Mouse (Mus musculus): ENCODE data around the gene Gm20388.
"Not testable (repeated sequence)": the region's sequence is repeated elsewhere in the genome, so short reads cannot be mapped to it uniquely, and the experiment has no call there.

The Gm20388 gene

DNA sequence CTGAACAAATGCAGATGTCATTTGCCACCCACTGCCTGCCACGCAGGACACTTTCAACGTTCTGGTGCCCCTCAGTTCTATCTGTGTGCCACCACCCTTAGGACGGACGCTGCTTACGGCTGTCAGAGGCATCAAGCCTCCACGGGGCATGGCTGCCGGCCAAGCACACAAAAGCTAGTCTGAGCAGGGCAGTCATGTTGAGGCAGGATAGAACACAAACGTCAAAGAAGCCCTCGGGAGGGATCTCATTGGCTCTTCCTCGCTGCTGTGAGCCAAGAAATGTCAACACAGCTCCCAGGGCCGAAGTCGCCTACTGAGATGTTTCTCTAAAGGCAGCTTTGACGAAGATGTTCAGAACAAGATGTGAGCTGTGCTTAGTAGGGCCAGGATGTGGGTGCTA, 867.1 kb downstream of the Gm20388 start:
- DNase-seq, result no peak

DNA sequence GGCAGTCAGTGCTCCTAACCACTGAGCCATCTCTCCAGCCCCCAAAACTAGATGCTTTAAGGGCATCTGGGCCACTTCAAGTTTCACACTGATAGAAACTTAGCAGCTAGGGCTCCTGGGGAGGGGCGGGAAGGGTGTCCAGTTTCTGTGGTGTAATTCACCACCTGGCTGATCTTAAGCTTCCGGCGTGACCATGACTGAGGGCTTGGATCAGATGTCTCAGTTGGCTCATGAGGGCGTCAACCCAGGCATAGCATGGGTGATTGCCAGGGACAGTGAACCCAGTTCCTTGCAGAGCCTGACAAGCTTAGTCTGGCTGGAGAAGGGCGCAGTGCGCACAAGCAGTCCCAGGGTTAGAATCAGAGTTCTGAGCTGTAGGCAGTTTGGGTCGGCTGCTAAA, 868.5 kb downstream of the Gm20388 start:
- no peak for DNase-seq

DNA sequence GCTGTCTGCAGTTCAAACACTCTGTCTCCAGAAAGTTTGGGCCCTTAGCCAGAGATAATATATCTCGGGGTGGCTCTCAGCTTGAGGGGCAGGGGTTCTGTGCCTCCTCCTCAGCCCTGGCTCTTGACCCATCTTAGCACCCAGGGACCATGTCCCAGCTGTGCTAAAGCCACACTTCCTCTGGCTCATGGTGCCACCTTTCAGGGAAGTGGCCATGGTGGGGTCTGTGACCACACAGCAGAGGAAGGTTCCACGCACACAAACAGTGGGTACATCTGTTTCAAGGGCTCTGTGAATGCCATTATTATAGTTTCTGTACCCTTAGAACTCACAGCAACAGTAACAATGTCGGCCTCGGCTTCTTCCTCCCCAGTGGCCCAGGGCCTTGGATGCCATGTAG, 873.1 kb downstream of the Gm20388 start:
- no peak for DNase-seq

DNA sequence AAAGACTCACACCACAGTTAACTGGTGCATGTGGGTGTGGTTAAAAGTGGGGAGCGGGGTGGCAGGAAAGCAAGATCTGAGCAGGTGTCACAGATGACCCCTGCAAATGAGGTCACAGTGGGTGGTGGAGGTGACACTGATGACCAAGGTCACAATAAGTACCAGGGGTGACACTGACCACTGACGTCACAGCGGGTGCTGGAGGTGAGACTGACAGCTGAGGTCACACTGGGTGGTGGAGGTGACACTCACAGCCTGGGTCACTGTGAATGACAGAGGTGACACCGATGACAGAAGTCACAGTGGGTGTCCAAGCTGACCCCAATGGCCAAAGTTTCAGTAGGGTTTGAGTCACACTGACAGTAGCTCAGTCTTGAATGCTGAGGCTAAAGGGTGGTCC, 876.1 kb downstream of the Gm20388 start:
- DNase-seq, result no peak

DNA sequence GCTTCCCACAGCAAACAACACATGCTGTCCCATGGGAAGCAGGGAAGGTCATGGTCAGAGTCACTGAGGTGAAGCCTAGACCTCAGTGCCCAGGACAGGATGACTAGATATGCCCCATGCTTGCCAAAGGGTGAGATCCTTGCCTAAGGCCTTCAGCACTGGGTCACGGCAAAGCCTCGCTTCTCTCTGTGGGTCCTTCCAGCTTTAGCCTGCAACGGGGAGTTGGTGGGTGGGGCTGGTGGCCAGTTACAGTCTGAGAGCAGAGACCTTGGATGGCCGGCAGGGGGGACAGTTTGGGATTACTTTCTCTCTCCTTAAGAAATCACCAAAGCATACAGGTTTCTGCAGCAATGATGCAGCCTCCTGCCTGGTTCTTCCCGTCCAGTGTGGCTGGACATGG, 877.0 kb downstream of the Gm20388 start:
- DNase-seq, result no peak

DNA sequence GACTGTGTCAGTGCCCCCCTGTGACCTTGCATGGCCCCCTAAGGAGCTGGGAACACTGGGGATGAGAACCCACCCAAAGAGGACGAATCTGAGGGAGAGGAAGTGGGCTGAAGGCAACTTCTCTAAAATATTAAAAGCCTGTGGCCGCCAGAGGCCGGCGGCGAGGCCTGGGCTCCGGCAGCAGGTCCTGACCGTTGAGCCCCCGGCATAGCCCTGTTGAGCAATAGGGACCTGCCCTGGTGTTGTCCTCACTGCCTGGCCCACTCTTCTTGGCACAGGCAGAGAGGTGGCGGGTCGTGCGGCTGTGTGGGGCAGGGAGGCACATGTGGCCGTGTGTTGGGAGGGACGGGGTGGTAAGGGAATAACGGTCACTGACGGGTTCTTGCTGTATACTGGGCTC, 882.1 kb downstream of the Gm20388 start:
- no peak for DNase-seq

DNA sequence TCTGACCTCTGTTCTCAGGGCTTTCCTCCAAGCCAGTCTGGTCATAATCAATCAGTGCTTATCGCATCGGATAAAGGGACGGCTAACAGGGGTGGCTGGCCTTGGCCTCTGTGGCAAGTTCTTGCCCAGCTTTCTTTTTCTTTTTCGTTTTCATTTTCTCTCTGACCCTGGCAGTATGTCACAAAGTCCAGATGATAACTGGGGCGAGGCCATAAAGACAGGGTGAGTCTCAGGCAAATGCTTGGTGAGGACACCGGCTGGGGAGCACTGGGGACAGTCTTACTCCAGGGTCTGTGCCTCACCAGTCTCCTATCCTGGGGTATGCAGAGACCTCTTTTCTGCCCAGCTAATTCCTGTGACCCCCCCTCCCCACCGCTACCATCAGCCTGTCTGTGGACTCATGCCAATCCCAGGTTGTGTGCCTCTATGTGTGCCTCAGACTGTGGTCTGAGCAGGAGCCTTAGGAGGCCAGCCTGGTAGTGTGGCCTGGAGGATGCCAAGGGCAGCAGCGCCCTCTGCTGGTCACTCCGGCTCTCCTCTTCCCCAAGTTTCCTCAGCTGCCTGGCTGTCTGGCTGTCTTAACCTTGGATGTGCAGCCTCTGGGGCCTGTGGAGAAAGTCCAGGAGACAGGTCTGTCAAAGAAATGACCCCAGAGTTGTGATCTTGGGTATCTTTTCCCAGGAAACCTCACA, 885.4 kb downstream of the Gm20388 start:
- peak; percentile 82 to 89 for DNase-seq

DNA sequence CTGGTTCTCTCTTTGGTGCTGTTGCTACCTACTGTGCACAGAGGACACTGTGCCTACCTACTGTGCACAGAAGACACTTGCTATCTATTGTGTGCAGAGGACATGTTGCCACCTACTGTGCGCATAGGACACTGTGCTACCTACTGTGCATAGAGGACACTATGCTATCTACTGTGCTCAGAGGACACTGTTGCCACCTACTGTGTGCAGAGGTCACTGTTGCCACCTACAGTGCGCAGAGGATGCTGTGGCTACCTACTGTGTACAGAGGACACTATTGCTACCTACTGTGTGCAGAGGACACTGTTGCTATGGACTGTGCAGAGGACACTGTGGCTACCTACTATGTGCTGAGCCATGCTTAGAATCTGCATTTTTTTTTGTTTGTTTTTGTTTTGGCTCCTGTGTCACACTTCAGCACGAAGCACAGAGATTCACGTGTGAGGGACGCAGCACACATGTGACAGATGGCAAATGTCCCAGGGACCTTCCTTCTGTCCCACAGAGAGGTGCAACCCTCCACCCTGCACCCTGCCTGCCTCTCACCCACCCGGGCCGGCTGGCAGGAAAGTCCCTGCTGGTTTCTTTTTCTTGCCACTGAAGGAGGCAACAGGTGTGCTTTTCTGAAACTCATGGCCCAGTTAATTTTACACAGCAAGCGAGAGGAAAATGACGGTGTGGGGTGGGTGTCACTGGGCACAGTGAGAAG, 886.5 kb downstream of the Gm20388 start:
- DNase-seq, result no peak

DNA sequence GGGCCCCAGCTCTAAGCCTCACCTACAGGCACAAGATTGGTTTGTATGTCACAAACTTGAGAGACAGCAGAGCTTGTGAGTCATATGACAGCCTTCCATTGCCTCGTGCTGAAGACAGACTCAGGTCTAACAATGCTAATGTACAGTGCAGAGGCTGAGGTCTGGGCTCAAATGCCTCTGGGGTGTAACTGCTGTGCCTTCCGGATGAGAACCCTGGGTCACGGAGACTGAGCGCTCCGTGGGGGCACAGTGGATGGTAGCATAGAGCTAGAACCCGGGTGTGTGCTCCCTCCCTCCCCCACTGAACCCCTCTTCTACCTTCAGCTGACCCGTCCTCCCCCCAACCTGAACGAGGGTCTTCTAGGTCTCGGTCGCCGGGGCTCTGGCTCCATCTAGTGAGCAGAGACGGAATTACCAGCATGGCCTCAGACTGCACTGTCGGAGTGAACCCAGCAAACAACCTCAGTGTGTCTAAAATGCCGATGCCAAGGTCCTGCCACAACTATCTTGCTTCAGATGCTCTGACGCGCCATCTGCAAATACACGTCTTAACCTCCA, 889.7 kb downstream of the Gm20388 start:
- peak; percentile 55 to 73 for DNase-seq

DNA sequence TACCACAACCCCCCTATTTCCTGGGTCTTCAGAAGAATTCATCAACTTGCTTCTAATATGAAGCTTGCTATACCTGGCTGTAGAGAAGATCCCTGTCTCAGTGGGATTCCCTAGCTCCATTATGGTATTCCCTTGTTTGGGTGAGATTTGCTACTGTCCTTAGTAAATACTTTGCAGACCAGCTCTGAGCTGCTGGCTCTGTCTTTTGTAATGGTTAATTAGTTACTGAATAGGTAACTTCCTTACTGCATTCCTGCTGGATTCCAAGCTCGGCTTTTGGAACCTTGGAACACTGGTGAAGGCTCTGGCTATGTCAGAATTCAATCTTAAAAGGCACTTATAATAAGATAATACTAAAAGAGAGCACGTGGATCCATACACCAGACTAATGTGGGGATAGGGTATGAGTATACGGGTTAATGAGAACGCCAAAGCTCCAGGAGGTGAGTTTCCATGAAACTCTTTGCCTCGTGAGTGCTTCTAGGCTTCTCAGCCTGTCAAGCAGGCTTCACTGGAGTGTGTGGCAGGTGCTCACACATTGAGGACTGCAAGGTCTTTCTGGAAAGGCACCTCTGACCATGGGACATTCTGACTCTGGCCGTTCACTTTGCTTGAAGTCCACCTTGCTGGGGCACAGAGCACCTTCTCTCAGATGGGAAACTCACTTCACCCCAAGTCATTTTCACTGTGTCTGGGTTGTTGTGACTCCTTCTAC, 893.2 kb downstream of the Gm20388 start:
- not testable (repeated sequence) for DNase-seq

DNA sequence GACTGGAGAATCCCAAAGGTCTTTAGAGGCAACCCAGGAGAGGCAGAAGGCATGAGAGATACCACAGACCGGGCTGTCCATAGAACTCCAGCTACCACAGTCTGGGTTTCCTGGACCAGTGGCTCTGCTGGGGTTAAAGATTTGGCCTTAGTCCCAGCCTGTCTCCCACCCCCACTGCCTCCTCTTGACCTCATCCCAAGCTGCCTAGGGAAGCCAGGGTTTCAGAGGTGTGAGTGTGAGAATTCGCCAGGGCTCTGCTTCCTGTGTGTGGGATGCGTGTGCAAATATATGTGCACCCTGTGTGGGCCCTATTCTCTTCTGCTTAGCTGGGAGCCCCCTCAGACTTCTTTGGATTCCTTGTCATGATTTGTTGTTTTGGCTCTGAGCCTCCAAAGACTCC, 894.1 kb downstream of the Gm20388 start:
- peak; percentile 45 to 75 for DNase-seq

DNA sequence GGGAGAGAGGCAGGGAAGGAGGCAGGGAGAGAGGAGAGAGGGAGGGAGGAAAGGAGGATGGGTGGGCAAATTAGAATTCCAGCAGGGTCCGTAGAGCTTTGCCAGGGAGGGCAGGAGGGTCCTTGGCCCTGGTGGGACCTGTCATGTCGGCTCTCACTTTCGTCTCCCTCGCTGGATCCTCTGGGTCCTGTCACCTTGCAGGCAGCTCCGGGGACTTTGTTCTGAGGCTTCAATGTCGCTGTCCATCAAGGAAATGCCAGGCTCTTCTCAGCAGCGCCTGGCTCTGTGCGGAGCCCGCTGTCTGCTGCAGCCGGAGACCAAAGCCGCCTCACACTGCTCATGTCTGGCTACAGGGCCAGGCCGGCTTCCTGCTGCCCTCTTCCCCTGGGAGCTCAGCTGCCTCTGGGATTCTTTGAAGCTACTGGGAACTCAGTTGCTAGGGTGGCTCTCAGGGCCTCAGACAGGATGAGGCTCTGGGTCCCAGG, 896.2 kb downstream of the Gm20388 start:
- DNase-seq, result peak; percentile 55 to 88

DNA sequence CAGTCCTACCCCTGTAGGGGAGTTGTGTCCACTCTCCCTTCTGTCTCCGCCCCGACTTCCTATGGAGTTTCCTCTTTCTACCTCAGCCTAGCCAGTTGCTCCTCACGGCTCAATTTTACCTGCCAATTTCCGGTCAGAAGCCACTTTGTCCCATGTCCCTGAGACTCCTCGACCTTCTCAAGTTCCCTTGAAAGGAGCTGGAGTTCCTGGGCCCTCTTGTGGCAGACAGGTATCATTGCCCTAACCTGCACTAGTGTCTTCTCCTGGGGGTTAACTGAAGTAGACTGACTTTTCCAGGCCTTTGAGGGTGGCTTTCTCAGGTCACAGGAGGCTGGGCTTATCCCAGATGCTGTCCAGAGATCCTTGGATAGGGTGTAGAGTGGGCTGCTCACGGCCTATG, 897.1 kb downstream of the Gm20388 start:
- peak in 1 of 2 experiments; percentile 51 for DNase-seq

DNA sequence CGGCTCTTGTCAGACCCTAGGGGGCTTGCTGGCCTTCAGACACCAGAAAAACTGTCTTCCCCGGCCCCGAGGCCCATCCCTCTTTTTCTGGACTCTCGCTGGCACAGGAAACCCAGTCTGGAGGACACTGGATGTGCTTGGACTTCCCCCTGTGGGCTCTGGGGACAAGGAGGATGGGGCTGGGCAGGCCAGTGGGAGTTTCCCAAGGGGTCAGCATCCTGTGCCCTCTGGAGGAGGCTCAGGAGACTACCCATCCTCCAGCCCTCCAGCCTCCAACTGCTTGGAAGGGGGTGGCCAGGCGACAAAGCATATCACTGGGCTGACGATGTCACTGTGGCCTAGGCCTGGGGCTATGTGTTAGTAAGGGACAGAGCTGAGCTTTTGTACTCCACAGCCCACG, 898.4 kb downstream of the Gm20388 start:
- DNase-seq, result peak; percentile 48 to 76

DNA sequence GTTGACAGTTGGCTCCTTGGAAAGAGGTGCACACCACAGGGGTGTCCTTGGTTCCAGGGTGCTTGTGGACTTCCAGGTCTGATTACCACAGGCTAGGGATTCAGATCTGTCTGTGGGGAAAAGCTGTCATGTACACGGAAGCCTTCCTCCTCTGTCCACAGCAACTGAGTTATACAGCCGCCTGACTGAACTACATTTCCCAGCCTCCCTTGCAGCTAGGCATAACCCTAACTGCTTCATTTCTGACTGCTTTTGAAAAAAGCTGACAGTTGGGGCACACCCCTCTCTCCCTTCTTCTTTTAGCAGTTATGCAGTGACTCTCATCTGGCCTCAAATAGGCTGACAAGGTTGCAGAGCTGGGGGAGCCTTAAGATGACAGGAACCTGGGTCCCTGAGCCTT, 901.3 kb downstream of the Gm20388 start:
- no peak for DNase-seq

DNA sequence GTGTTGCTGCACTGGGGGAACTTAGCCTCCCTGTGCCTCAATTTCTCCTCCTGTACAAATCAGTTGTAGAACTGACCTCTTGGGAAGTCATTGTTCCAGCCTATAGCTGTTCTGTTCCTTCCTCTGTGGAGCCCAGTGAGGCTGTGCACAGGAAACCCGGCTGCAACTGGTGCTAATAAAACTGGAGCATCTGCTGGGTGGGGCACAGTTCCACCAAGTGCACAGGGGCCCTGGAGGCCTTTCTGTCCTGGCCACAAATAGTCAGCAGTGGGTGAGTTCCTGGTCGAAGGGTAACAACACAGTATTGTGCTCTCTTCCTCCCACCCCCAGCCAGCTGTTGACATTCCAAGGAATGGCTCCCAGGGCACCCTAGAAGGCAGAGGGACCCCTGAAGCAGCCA, 902.4 kb downstream of the Gm20388 start:
- peak in 1 of 2 experiments; percentile 53 for DNase-seq

DNA sequence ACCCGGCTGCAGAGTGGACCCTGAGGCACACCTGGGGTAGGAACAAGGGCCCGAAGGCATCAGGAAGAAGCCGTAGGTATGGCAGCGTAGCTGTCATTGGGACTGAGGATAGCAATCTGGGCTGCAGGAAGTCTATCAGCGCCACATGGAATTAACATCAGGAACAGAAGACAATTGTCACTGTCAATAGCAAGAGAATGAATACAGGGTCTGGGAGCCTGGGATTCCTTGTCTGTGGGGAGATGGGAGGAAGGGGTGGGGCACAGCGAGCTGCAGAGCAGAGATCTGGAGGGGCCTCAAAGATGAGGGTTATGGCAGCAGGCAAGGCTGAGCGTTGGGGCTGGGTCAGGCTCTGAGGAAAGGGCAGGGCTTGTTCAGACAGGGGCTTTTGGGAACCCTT, 903.2 kb downstream of the Gm20388 start:
- no peak for DNase-seq

DNA sequence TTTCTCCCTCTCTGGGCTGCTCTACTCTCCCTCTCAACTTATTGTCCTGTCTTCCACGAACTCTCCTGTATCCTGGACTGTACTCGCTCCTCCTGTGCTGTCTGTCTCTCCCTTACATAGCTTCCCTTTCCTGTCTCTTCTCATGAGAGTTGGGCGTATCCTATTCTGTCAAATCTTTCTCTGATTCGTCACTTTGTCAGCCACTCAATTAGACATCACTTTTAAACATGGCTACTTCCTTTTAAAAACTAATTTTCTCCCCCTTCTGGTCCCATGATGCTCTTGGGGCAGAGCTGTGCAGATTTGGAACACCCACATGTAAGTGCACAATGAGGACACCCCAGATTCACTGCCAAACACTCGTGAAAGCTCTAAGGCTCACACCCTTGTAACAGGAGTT, 905.7 kb downstream of the Gm20388 start:
- no peak for DNase-seq

DNA sequence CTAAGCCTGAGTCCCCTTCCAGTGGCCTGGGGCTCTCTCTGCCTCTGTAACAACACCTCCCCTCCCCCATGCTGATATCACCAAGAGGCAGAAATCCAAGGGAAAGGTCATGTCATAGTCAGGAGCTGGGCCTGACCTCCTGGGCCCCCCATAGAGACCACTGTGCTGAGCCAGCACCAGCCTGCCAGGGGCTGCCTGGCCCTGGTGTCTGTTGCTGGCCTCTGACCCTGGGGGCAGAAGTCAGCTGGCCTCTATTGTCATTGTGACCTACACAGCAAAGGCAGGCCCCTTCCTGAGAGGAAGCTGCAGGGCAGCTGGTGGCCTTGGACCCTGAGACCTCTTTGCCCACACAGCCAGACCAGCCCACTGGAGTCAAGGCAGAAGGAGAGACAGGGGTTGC, 909.3 kb downstream of the Gm20388 start:
- DNase-seq, result no peak

DNA sequence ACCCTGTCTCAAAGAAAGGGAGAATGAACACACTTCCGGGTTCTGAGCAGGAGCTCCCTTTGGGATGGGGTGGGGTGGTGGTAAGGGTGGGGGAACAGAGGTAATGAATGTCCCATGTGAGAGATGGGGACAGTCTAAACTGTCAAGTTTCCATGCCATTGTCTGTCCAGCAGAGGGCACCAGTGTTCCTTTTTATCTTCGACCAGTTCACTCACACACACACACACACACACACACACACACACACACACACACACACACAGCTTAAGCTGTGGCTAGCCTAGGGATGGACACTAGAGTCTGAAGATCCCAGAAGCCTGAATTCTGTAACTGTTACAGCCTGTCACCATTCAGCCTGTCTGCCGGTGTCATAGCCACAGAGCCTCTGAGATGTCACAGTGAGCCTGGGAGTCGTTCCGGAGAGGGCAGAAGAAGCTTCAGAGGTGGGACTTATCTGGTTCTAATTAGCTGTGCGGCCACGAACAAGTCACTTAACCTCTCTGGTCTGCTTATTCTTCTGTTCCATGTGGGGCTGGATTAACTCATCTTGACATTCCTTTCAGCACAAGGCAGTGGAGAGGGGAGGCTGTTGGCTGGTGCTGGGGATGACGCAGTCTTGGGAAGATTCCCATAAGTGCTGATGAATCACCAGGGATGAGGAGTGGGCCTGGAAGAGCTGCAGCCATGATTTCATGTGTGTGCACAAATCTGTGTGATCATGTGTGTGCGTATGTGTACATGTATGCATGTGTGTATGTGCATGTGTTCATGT, 910.9 kb downstream of the Gm20388 start:
- peak; percentile 60 to 79 for DNase-seq

DNA sequence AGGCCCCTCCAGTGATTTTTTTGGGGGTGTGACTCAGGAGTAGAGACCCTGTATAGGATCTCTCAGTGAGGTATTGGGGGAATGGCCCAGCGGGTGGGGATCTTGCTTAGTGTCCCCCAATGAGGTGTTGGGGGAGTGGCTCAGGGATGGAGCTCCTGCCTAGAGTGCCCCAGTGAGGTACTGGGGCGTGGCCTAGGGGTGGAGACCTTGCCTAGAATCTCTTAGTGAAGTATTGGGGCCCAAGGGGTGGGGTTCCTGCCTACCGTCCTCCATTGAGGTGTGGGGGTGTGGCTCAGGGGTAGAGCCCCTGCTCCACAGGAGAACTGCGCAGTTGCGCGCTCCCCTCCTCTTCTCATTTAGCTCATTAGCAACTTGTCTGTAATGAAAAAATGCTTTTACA, 912.7 kb downstream of the Gm20388 start:
- DNase-seq, result no peak

DNA sequence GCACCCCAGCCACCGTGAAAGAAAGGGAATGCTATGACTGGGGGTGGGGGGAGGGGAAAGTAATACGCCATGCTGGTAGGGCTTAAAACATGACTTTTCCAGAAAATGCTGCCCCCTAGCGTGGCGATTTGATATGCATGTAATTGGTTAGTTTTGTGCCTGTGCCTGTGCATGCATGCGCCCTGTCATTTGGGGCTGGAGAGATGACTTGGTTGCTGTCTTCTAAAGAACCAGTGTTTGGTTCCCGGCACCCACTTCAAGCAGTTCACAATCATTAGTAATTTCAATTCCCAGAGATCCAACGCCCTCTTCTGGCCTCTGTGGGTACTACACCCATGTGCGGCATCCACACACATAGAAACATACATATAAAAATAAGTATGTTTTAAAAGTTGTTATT, 913.2 kb downstream of the Gm20388 start:
- DNase-seq, result no peak

DNA sequence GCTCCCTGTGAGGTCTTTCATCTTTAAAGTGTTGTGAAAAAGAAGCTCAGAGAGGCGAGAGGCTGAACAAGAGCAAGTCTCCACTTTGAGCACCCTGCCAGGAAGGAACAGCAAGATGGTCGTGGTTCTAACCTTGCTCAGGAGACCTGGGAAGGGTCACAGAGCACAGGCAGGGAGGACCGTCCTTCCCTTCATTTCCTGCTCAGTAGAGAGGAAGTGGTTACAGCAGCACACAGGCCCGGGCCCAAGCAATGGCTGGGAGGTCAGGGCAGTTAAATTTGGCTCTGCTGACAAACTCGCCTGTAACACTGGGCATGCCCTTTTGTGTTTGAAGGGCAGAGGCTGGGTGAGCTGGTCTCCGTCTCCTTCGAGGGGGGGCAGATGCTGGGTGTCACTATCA, 914.0 kb downstream of the Gm20388 start:
- no peak for DNase-seq
